Mouse (Mus musculus): ENCODE measurements around the gene Fuk. TPM values are rescaled to one million over a fixed set of nuclear protein-coding genes. Genes with fewer than 3 reads are reported as not detected.
"Not testable (repeated sequence)": the region's sequence is repeated elsewhere in the genome, so short reads cannot be mapped to it uniquely, and the experiment has no call there.

The Fuk gene
- polyA plus RNA-seq, 1 experiment from 2014 or later = 13.3 TPM

DNA sequence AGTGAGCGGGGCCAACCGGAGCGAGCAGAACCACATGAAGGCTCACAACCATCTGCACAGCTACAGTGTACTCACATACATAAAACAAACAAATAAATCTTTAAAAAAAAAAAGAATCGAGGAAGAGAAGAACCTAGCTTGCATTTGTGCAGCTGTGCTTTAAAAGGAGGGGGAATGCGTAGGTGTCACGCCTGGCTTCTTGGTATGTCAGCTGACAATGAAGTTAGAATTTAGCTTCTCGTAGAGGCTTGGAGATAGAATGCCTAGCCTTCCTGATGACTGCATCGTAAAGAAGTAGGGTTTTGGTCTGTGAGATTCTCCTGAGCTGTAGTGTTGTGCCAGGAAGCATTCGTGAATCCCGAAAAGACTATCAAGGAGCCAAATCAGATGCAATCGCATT is 15.7 kb upstream of the Fuk start:
- H3K4me2 ChIP-seq = 0 out of 2 replicates have a peak overlapping the region, but pooled peaks have one; percentile 84
- peaks cover 45% of the 10 kb centered on the region for H3K4me1 ChIP-seq
- peaks cover 9% of the 10 kb centered on the region; the same call in 1 of the 2 replicates for H3K36me3 ChIP-seq
- no peak overlapping the region for H3K9ac ChIP-seq
- peak overlapping the region; percentile 59 for H3K27ac ChIP-seq
- no peak for ATAC-seq (replicated peaks; ENCODE audit: low FRiP score)
- no peaks in the 10 kb centered on the region for H3K9me3 ChIP-seq (replicated peaks)
- WGBS = 45% methylated on average over 11 of the region's 11 CpGs
- H3K4me3 ChIP-seq (replicated peaks) = no peak overlapping the region
- H3K27me3 ChIP-seq = no peaks in the 10 kb centered on the region

GRCm38 (mm10) chr8:110917415-110917814 is 15.1 kb upstream of the Fuk start:
- Histone ChIP-seq H3K27me3 (no peaks in the 10 kb centered on the region), H3K4me3 (replicated peaks) (no peak overlapping the region), H3K27ac (peak overlapping the region; percentile 59), H3K9me3 (replicated peaks) (no peaks in the 10 kb centered on the region), H3K9ac (no peak overlapping the region), H3K4me2 (no peak overlapping the region), H3K36me3 (0 out of 2 replicates have a peak, but pooled peaks cover 5% of the 10 kb centered on the region), H3K4me1 (peaks cover 45% of the 10 kb centered on the region)
- 0 out of 2 replicates have a peak, but pooled peaks have one; percentile 8 for ATAC-seq (replicated peaks; ENCODE audit: low FRiP score)
- WGBS = 17% methylated on average over 2 of the region's 2 CpGs

DNA sequence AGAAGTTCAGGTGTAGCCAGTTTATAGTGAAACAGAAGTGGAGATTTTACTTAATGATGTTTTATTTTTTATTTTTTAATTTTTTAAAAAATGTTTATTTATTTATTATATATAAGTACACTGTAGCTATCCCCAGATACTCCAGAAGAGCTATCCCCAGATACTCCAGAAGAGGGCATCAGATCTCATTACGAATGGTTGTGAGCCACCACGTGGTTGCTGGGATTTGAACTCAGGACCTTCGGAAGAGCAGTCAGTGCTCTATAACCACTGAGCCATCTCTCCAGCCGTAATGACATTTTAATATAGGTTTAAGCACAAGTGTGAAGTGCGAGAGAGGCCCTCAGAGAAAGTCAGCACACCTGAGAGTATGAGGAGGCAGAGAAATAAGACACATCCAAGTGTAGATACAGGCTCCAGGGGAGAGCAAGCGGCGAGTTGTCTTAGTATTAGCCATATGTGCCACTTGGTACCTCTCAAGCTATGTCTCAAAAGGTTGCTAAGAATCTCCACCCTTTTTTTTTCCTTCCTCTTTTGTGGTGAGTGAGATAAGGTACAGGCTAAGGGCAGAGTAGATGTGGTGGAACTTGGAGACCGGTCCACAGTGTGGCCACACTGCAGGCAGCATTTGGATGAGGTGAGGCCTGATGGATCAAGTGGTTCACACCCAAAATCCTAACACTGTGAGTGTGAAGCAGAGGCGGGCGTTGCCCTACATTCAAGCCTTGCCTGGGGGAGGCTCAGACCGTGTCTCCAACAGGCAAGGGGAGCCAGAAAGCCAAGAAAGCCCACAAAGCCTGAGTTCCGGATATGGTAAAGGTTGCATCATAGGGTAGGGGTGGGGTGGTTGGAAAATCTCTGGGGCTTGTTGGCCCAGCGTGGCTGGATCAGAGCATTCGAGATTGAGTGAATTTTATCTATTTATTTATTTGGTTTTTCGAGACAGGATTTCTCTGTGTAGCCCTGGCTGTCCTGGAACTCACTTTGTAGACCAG is 9.6 kb upstream of the Fuk start:
- Histone ChIP-seq H3K27ac (no peak overlapping the region), H3K4me2 (no peak overlapping the region), H3K9ac (no peak overlapping the region), H3K36me3 (no peaks in the 10 kb centered on the region), H3K4me1 (no peaks in the 10 kb centered on the region), H3K9me3 (replicated peaks) (no peaks in the 10 kb centered on the region), H3K27me3 (no peaks in the 10 kb centered on the region), H3K4me3 (replicated peaks) (no peak overlapping the region)
- WGBS = 85% methylated on average over 15 of the region's 15 CpGs
- no peak for ATAC-seq (replicated peaks; ENCODE audit: low FRiP score)

GRCm38 (mm10) chr8:110909850-110910249 is 7.6 kb upstream of the Fuk start:
- not testable (repeated sequence) for H3K27ac ChIP-seq; H3K36me3 ChIP-seq; ATAC-seq (replicated peaks; ENCODE audit: low FRiP score); H3K4me2 ChIP-seq; H3K27me3 ChIP-seq; H3K9ac ChIP-seq; H3K4me3 ChIP-seq (replicated peaks); H3K4me1 ChIP-seq; H3K9me3 ChIP-seq (replicated peaks)

DNA sequence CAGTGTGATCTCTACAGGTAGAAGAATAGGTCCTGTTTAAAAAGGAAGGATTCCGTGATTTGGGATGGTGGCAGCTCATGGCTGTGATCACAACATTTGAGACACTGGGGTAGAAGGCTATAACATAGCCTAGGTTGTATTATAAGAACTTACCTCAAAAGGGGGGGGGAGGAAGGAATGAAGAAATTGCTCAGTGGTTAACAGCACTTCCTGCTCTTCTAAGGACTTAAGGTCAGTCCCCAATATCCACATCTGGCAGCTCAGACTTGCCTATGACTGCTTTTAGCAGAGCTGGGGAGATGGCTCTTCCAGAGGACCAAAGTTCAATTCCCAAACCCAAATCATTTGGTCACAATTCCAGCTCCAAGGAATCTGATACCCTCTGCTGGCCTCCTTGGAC is 4.4 kb upstream of the Fuk start:
- no peak overlapping the region for H3K9ac ChIP-seq
- no peaks in the 10 kb centered on the region for H3K9me3 ChIP-seq (replicated peaks)
- ATAC-seq (replicated peaks; ENCODE audit: low FRiP score) = no peak
- 89% methylated on average over 1 of the region's 1 CpGs for WGBS
- no peak overlapping the region for H3K4me2 ChIP-seq
- no peak overlapping the region for H3K4me3 ChIP-seq (replicated peaks)
- no peak overlapping the region for H3K27ac ChIP-seq
- no peaks in the 10 kb centered on the region for H3K27me3 ChIP-seq
- no peaks in the 10 kb centered on the region for H3K36me3 ChIP-seq
- H3K4me1 ChIP-seq = peaks cover 5% of the 10 kb centered on the region; the same call in 1 of the 2 replicates

GRCm38 (mm10) chr8:110905404-110905803 is 3.1 kb upstream of the Fuk start:
- H3K4me3 ChIP-seq (replicated peaks) = no peak overlapping the region
- H3K4me2 ChIP-seq = no peak overlapping the region
- H3K27ac ChIP-seq = no peak overlapping the region
- no peaks in the 10 kb centered on the region for H3K27me3 ChIP-seq
- H3K9me3 ChIP-seq (replicated peaks) = no peaks in the 10 kb centered on the region
- H3K9ac ChIP-seq = no peak overlapping the region
- no peak for ATAC-seq (replicated peaks; ENCODE audit: low FRiP score)
- H3K36me3 ChIP-seq = no peaks in the 10 kb centered on the region
- WGBS = 91% methylated on average over 6 of the region's 6 CpGs
- peaks cover 12% of the 10 kb centered on the region; the same call in 1 of the 2 replicates for H3K4me1 ChIP-seq

DNA sequence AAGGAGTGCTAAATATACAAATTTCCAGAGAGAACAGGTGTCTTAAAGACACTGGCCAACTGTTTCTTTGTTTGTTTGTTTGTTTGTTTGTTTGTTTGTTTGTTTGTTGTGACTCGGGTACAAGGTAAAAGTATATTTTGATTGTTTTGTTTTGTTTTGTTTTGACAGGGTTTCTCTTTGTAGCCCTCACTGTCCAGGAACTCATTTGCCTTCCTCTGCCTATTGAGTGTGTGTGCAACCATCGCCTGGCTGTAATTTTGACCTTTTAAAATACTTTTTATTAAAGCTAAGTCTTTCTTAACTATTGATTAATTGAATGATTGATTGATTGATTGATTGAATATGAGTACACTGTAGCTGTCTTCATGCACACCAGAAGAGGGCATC is 284 bp upstream of the Fuk start:
- peak overlapping the region; percentile 61; the same call in 1 of the 2 replicates for H3K9ac ChIP-seq
- H3K4me2 ChIP-seq = peak overlapping the region; percentile 66
- H3K4me3 ChIP-seq (replicated peaks) = peak overlapping the region; percentile 65
- 63% methylated on average over 2 of the region's 2 CpGs for WGBS
- peaks cover 12% of the 10 kb centered on the region; the same call in 1 of the 2 replicates for H3K4me1 ChIP-seq
- H3K27me3 ChIP-seq = no peaks in the 10 kb centered on the region
- no peak overlapping the region for H3K27ac ChIP-seq
- ATAC-seq (replicated peaks; ENCODE audit: low FRiP score) = peak; percentile 30; the same call in 1 of the 2 replicates
- peaks cover 19% of the 10 kb centered on the region for H3K36me3 ChIP-seq
- no peaks in the 10 kb centered on the region for H3K9me3 ChIP-seq (replicated peaks)

DNA sequence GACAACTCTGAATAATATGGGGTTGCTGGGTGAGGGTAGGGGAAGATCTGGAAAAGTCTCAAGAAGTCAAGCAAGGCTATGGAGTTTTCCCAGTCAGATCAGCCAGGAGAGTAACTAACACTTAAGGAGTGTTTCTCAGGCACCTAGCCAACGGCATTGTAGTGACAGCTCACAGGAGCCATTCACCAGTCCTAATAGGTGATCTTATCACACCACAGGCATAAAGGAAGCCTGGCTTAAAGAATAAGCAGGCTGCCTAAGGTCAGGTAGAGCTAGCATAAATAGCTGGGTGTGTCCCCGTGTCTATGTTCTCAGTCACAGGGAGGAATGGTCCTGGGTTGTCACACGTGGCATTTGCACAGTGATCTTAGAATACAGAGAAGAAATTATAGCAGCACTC is 1.2 kb downstream of the Fuk start:
- Histone ChIP-seq H3K4me2 (no peak overlapping the region), H3K4me1 (peaks cover 12% of the 10 kb centered on the region; the same call in 1 of the 2 replicates), H3K27ac (no peak overlapping the region), H3K9me3 (replicated peaks) (no peaks in the 10 kb centered on the region), H3K4me3 (replicated peaks) (no peak overlapping the region), H3K9ac (no peak overlapping the region), H3K36me3 (peaks cover 19% of the 10 kb centered on the region), H3K27me3 (no peaks in the 10 kb centered on the region)
- ATAC-seq (replicated peaks; ENCODE audit: low FRiP score) = no peak
- 69% methylated on average over 3 of the region's 3 CpGs for WGBS

DNA sequence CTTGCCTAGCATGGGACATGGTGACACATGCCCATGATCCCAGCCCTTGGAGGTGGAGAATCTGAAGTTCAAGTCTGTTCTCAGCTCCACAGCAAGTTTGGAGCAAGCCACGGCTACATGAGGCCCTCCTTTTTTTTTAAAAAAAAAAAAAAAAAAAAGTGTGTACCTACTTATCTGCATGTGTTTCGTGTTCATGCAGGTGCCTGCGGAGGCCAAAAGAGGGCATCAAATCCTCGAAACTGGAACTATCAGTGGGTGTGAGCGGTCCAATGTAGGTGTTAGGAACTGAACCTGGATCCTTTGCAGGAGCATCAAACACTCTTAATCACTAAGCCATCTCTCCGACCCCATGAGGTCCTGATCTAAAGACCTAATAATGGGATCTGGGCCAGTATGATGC is 4.8 kb downstream of the Fuk start:
- Histone ChIP-seq H3K4me2 (no peak overlapping the region), H3K4me1 (peaks cover 10% of the 10 kb centered on the region; the same call in 1 of the 2 replicates), H3K27me3 (no peaks in the 10 kb centered on the region), H3K9ac (no peak overlapping the region), H3K9me3 (replicated peaks) (no peaks in the 10 kb centered on the region), H3K36me3 (peaks cover 30% of the 10 kb centered on the region), H3K27ac (no peak overlapping the region), H3K4me3 (replicated peaks) (no peak overlapping the region)
- ATAC-seq (replicated peaks; ENCODE audit: low FRiP score) = no peak
- 92% methylated on average over 6 of the region's 6 CpGs for WGBS

DNA sequence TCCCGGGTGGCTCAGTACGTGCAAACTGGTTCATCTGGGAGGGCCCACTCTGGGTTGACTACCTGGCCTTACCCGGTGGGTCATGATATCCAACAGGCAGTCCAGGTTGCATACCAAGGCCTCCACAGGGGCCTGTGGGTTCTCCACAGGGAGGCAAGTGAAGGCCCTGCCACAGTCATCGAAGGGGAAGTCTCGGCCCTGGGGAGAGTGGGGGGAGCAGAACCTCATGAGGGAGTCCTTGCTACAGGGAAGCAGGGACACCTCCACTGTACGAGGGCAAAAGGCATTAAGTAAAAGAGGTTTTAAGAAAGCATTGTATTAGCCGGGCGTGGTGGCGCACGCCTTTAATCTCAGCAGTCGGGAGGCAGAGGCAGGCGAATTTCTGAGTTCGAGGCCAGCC is 6.5 kb downstream of the Fuk start:
- no peaks in the 10 kb centered on the region for H3K4me1 ChIP-seq
- no peak for ATAC-seq (replicated peaks; ENCODE audit: low FRiP score)
- 94% methylated on average over 13 of the region's 13 CpGs for WGBS

GRCm38 (mm10) chr8:110895254-110895653 is 7.0 kb downstream of the Fuk start:
- ATAC-seq (replicated peaks; ENCODE audit: low FRiP score) = no peak
- WGBS = 83% methylated on average over 9 of the region's 9 CpGs
- H3K4me1 ChIP-seq = no peaks in the 10 kb centered on the region
- H3K4me2 ChIP-seq = no peak overlapping the region
- no peak overlapping the region for H3K27ac ChIP-seq
- H3K27me3 ChIP-seq = no peaks in the 10 kb centered on the region
- H3K36me3 ChIP-seq = peaks cover 34% of the 10 kb centered on the region
- no peak overlapping the region for H3K4me3 ChIP-seq (replicated peaks)
- H3K9me3 ChIP-seq (replicated peaks) = no peaks in the 10 kb centered on the region
- H3K9ac ChIP-seq = no peak overlapping the region

More for the DNA sequence above, 6.5 kb downstream of the Fuk start:
- no peak overlapping the region for H3K4me3 ChIP-seq (replicated peaks)
- no peaks in the 10 kb centered on the region for H3K27me3 ChIP-seq
- no peak overlapping the region for H3K4me2 ChIP-seq
- H3K9me3 ChIP-seq (replicated peaks) = no peaks in the 10 kb centered on the region
- H3K36me3 ChIP-seq = peaks cover 34% of the 10 kb centered on the region
- no peak overlapping the region for H3K27ac ChIP-seq
- H3K9ac ChIP-seq = no peak overlapping the region

DNA sequence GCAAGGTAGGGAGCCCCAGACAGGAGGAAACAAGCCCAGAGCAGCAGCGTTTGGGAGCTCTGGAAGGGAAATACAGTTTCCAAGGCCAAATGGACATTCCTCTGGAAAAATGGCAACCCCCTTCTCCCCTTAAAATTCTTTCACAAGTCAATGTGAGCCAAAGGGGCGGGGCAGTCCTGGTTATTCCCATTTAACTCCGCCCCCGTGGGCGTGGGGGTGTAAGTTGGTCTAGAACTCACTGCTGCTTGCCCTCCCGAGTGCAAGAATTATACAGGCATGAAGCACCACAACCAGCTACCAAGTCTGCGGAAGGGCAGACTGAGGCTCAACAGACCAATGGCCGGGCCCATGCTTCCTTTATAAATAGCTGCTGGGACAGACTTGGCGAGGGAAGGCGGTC is 7.4 kb downstream of the Fuk start:
- no peak for ATAC-seq (replicated peaks; ENCODE audit: low FRiP score)
- Histone ChIP-seq H3K36me3 (peaks cover 36% of the 10 kb centered on the region), H3K9me3 (replicated peaks) (no peaks in the 10 kb centered on the region), H3K4me3 (replicated peaks) (no peak overlapping the region), H3K4me1 (no peaks in the 10 kb centered on the region), H3K27ac (no peak overlapping the region), H3K27me3 (no peaks in the 10 kb centered on the region), H3K9ac (no peak overlapping the region), H3K4me2 (no peak overlapping the region)
- WGBS = 78% methylated on average over 10 of the region's 10 CpGs
